Mouse (Mus musculus): ENCODE results near the gene Itm2b.

DNA sequence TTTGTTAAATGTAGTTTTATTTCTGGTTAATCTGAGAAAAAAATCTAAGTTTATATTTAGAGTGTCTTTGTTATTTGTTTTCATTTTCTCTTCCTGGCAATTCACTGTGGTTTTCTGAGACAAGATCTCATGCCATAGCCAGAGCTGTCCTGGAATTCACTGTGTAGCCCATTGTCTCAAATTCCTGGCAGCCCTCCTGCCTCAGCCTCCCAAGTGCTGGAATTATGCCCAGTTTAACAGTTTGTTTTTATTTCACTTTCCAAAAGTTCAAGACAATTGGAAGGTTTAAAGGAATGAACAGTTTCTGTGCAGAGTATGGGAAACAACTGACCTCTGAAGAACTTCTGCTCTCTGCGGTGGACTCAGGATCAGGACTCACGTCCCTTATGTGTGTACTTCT lies 55.2 kb downstream of the Itm2b start:
- TF ChIP-seq CTCF (IDR thresholded peaks at IDR 0.05; ENCODE audit: low read depth, low read length) (no peak), GATA1 (IDR thresholded peaks at IDR 0.05; ENCODE audit: borderline replicate concordance, low read length) (no peak)
